Mouse (Mus musculus) lung, postnatal 36 days (tissue): ENCODE data around the gene Zfand3.

Experiments used
- DNase-seq: peaks from one replicate; pipeline ENCODE4 v3.0.0; 2022; ENCODE audit warnings: mixed read lengths

Zfand3 gene

DNA sequence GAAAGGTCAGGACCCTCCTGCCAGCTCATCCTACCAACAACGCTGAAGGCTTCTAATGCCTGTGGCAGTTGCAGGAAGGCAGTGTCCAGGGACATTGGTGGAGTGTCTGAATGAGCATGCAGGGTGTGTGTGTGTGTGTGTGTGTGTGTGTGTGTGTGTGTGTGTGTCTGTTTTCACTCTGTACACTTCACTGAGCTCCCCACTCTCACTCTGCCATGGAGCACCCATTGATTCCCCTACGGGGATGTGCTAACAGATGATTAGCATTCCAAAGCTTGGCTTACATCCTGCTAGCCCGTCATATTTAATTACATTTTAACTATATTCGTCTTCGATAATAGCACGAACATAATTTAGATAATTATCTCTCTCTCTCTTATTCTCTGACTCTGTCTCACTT is 232.1 kb downstream of the Zfand3 start:
- no peak for DNase-seq

DNA sequence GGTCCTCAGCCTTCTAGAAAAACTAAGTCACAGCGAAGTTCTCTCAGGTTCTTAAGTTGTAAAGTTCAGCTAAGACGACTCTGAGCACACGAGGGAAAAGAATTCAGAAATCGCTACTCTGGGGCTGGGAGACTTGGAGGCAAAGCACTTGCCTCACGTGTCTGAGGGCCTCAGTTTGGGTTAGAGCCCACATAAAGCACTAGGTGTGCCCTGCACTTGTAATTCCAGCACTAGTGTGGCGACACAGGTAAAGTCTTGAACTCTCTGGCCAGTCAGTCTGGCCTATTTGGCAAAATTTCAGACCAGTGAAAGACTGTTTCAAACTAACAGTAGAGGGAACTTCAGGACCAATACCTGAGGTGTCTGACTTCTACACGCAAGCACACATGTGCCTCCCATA is 233.1 kb downstream of the Zfand3 start:
- peak; percentile 80 for DNase-seq

DNA sequence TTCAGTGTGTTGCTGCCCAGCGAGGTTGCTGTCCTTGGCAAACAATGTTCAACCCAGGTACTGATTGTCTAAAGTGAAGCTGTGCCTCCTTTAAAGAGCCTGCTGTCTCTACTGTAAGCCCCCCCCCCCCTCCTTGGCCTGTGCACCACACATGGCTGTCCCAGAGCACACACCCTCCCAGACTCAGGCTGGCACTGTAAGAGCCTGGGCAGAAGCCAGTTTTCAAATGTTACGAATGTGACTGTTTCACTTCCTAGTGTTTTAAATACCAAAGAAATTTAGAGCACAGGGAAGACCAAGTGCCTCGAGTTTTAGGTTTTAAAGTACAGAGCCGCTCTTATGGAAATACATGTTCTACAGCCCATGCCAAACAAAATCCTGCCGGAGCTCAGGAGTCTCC is 234.9 kb downstream of the Zfand3 start:
- DNase-seq = peak; percentile 56

DNA sequence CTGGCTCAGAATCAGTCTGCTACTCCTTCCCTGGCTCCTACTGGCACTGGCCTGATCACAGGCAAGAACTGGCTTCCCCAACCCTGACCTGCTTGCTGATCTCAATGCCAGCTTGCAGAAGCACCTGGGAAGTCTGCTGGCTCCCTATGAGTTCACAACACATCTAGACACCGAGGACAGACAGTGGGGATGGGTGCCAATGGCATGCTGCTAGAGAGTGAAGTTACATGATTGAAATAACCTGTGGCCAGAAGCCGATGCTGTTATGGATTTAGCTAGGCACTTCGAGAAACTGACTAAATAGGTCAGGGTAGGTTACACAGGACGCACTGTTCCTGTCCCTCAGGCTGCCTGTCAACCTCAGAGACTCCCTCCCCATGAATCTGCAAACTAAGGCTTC is 236.1 kb downstream of the Zfand3 start:
- DNase-seq = no peak

DNA sequence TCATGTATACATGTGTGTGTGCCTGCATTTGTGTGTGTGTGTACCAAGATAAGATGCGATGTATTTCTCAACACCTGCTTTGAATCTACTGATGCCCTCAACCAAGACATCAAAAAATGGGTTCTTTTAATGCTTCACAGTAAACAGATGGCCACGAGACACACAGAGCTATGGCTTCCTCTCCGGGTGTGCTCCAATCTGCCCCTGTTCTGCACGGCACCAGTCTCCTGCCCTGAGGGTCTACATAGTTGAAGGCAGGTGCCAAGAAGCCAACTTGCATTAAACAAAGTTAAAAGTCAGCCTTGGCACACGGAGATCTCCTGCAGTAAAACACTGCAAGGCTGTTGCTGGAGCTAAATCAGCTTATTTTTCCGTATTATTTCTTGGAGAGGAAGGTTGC is 236.5 kb downstream of the Zfand3 start:
- no peak for DNase-seq

DNA sequence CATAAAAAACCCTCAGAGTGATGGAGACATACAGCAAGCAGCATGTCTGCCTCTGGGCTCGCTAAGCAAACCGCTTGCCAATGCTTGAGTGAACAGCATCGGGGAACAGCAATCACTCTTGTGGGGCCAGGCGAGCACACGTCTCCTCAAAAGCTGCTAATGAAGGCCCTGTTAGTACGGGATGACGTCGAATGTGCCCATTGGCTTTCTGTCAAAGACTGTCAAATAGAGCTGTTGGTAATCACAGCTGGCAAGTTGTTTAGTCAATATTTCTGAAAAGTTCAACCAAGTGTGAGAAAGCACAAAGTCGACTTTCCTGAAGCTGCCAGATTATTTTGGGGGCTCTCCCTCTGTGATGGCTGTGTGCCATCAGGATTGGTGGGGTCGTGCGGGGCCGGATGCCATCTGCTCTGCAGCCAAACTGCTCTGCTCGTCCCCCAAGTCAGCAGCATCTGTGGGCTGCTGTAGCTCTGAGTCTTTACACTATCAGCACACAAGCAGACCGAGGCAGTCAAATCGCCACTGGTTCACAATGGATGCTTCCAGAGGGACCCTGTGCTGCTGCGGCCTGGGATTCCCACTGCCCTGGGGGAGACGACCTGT is 237.3 kb downstream of the Zfand3 start:
- no peak for DNase-seq

DNA sequence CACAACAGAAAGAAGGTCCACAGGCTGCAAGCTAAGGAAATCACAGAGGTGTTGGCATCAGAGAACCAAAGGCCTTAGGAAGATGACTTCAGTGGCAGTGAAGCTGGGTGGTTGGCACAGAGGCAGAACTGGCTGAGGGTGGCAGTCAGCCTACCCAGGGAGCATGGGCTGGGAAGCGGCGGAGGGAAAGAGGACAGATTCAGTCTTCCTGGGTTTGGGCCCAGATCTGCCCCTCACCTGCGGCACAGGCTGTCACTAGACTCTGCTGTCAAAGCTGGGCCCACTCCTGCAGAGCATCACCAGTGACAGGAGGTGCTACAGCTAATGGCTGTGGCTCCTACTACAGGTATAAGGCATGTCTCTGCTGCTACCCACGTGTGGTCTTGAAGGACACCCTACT is 238.1 kb downstream of the Zfand3 start:
- no peak for DNase-seq

DNA sequence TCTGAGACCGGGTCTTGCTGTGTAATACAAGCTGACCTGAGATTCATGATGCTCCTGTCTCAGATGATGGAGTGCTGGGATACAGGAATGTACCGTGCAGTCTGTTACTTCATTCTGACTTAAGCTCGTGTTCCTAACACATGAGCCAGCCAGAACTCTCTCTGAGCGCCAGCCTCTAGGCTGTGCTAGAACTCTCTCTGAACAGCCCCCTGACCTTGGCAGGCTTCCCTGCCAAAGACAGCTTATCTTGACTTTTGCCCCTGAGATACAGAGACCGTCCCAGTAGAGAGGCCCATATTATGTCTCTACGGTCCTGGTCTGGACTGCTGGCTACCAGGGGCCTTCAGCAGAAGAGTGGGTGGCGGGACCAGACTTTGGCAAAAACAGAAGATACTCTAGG is 239.0 kb downstream of the Zfand3 start:
- no peak for DNase-seq

DNA sequence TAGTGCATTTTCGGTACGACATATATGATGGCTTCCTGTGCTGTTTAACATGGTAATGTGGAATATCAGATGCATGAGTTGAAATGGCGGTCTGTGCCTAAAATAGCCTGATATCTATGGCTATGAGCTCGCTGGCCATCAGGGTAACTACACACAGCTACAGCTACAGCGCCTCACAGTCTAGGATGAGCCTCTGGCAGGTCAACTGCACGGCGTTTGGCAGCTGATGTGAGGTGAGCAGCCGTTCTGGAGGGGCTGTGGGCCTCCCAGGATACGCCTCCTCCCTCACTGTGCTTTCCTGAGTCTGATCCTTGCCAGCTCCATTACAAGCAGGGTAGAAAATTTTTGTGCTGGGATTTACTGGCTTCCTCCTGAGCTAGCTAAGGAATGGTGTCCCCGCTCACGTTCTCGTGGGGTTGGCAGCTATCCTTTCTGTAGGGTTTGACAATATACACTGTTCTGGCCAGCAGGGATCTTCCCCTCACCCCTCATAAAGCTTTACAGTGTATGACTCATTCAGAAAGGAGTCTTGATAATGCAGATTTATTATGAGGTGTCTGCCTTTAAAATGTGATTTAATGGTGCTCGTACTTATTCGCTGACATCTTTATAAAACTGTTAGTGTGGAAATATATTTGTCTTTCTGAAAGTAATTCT is 240.2 kb downstream of the Zfand3 start:
- no peak for DNase-seq

DNA sequence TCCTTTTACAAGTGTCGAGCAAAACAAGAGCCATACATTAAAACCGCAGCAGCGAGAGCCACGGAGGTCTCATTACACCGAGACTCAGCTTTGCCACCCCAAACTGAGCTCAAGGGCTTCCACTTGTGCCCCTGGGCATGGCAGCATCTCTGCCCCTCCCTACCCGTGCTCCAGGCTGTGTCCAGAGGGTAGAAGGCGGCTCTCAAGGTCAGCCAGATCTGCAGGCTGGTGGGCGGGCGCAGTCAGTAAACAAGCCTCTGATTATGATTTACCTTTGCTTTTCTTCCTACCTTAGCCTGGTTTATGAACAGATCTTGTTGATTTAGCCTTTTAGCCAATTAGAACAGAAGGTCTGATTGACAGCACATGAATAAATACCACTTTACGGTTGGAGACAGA is 240.8 kb downstream of the Zfand3 start:
- no peak for DNase-seq

DNA sequence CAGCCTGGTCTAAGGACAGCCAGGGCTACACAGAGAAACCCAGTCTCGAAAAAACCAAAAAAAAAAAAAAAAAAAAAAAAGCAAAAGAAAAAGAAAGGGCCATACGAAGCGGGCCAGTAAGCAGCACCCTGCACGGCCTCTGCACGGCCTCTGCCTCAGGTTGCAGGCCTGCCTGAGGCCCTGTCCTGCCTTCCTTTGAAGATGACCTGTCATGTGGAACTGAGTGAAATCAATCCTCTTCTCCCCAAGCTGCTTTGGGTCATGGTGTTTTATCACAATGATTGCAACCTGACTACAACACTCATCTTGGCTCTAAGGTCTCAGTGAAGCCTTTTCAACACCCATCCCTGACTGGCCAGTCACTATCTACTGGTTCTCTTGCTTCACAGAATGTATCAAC is 248.5 kb downstream of the Zfand3 start:
- DNase-seq = no peak

DNA sequence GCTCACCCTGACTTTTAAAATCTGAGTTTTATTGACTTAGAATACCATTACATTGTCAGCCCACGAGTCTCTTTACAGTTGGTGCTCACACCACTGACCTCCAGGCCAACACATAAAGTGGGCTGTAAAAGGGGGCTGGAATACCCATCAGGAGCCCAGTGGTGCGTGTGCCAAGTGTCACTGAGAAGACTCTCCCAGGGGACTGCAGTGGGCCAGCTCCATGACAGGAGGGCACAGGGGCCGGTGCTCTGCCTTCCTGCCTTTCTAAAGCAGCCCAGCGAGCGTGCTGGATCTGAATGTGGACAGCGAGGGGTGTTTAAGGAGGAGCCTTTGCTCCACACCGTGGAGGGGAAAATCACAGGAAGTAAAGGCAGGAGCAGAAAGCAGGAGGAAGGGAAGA is 249.4 kb downstream of the Zfand3 start:
- DNase-seq = no peak

DNA sequence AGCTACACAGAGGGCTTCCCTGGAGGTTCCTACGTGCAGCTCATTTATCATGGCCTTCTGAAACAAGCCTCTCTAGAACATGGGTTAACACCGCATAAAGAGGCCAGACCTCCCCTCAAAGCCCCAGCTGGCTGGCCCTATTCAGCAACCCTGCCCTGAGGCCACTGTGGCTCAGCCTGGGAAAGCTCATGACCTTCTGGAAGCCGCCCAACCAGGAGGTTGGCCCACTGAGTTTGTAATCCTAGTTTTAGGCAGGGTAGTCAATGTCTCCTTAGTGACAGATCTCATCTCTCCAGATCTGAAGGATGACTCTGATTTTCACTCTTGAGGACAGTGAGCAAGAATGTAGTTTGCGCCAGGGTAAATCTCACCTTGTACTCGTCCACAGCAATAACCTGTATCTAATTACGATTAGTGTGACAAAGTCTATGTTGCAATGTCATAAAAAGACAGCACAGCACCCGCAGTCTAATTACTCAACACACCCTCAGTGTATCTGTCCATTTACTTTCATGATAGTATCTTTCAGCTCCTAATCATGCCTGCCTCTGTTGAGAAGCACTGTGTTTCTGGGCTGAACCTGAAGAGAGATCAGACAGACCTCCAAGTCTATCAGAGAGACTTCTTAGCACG is 251.5 kb downstream of the Zfand3 start:
- DNase-seq = no peak

DNA sequence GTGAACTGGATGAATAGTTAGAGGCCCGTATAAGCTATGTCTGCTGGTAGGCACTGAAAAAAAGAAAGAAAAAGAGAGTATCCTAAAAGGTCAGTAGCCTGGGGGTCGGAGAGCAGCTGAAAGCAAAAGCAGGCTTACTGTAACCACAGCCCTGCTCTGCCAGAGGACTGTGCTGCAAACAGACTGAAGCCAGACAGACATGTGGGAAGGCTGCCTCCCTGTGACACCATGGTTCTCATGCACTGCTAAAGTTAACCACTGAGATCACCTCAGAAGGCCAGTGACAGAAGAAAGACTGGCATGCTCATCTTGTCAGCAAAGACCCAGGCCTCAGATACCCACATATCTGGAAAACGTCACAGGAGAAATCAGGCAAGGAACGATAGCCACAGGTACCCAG is 253.9 kb downstream of the Zfand3 start:
- no peak for DNase-seq

DNA sequence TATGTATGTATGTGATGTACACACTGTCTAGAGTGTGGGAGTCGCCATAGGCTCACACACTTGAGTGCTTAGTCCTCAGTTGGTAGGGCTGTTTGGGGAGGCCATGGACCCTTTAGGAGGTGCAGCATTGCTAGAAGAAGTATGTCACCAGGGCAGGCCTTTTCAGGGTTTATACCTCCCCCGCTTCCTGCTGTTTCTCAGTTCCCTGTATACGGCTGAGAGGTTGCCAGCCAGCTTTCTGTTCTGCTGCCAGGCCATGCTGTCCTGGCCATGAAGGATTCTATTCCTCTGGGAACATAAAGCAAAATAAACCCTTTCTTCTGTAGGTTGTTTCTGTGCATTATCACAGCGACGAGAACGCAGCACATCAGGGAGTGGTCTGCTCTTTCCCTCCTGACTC is 255.4 kb downstream of the Zfand3 start:
- no peak for DNase-seq
